Mouse (Mus musculus) testis, postnatal 14 days (tissue): ENCODE data around the gene Dock2.

Experiments
- DNase-seq: peaks from one replicate; pipeline ENCODE4 v3.0.0; 2021; ENCODE audit warnings: low spot score

The Dock2 gene

GRCm38 (mm10) chr11:34194158-34194941 lies 589.3 kb downstream of the Dock2 start:
- no peak for DNase-seq

DNA sequence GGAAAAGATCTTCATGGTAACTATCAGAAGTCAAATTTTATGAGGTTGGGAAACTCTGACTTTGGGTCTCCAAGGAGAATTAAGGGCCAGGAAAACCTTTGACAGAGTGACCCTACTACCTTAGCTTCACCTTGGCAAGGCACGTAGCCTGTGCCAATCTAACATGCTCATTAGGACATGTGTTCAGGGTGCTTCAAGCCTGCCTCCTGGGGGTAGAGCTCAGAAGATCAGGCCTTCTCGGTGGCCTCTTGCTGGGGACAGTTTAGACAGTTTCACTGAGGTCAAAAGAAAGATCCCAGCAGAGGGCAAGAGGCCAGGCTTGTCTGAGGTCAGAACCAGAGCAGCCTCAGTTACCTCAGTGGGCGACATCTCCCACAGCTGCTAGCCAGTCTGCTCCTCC lies 590.0 kb downstream of the Dock2 start:
- DNase-seq: no peak

- DNase-seq: no peak
Measured at GRCm38 (mm10) chr11:34184266-34184665, 599.4 kb downstream of the Dock2 start.

DNA sequence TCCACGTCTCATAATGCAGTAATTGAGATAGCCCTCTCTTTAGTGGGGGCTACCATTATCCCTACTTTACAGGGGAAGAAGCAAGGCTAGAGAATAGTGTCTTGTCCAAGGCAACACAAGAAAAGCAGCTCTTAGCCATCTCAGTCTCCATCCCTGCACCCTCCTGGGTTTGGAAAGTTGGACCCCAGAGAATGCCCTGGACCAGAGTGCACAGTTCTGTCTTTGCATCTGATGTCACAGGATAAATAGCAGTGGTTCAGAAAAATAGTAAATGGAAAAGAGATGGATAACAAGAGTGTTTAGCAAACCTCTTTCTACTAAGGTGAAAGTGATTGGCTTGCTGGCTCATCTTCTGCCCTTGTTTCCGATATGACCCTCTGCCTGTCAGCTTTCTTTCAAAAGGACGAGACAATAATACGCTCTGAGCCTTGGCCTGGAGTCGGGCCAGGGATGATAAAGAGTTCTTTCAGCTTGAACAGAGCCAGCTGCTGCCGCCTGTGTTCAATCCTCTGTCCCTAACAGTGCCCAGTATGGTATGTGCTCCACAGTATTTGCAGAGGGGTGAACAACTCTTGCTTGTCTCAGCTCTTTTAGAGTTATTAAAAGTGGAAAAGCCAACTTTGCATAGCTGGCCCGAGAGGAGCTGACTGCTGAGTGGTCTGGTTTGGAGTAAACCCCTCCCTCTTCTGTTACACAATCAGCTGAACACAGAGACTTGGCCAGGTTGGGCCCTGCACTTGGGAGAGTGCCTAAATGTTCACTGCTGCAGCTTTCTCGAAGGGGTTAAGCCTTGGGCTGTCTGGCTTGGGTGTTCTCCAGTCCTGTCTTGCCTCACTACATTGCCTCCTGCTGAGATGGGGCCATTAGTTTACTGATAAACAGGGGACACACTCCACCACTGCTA lies 602.2 kb downstream of the Dock2 start:
- DNase-seq: peak; percentile 27

GRCm38 (mm10) chr11:34178752-34179151 lies 604.9 kb downstream of the Dock2 start:
- no peak for DNase-seq
